Mouse (Mus musculus) limb, embryonic 11.5 days (tissue): ENCODE results near the gene Bco2. TPM values are rescaled to one million over a fixed set of nuclear protein-coding genes. Genes with fewer than 3 reads are reported as not detected.

Experiments
- ATAC-seq: fragments of 200-750 bp; cut with Nextera tagmentation; 2 replicates; pipeline ENCODE4 v1.8.0; 2017; ENCODE audit warnings: low read depth; ENCODE audit not compliant: insufficient number of reproducible peaks, low FRiP score, low TSS enrichment
- DNase-seq: peaks from one replicate; pipeline ENCODE4 v3.0.0-alpha.2; 2015; ENCODE audit warnings: low spot score
- H3K27ac ChIP-seq: fragments of 300-500 bp; sonication (generic); replicated peaks from 2 replicates; pipeline ENCODE4 v1.5.1; 2014; ENCODE audit warnings: low read depth, mild to moderate bottlenecking, low read length
- H3K27me3 ChIP-seq: fragments of 300-500 bp; sonication (generic); 2 replicates; pipeline ENCODE4 v1.6.1; 2014; ENCODE audit warnings: mild to moderate bottlenecking, low read length, mixed read lengths; ENCODE audit not compliant: control insufficient read depth, insufficient read depth
- H3K36me3 ChIP-seq: fragments of 300-500 bp; sonication (generic); 2 replicates; pipeline ENCODE4 v1.6.1; 2014; ENCODE audit warnings: mild to moderate bottlenecking, low read length, moderate library complexity, mixed read lengths; ENCODE audit not compliant: control insufficient read depth, insufficient read depth
- H3K4me1 ChIP-seq: fragments of 300-500 bp; sonication (generic); 2 replicates; pipeline ENCODE4 v1.6.1; 2014; ENCODE audit warnings: low read length, mixed read lengths; ENCODE audit not compliant: control insufficient read depth, insufficient read depth
- H3K4me2 ChIP-seq: fragments of 300-500 bp; sonication (generic); 2 replicates; pipeline ENCODE4 v1.6.1; 2014; ENCODE audit warnings: low read depth, mild to moderate bottlenecking, moderate library complexity; ENCODE audit not compliant: severe bottlenecking
- H3K4me3 ChIP-seq: fragments of 300-500 bp; sonication (generic); 2 replicates; pipeline ENCODE4 v1.5.1; 2014; ENCODE audit warnings: low read depth, low read length
- H3K9ac ChIP-seq: fragments of 300-500 bp; sonication (generic); 2 replicates; pipeline ENCODE4 v1.6.1; 2014; ENCODE audit warnings: mild to moderate bottlenecking, low read length
- H3K9me3 ChIP-seq: fragments of 300-500 bp; sonication (generic); 2 replicates; pipeline ENCODE4 v1.6.1; 2016; ENCODE audit warnings: low read length; ENCODE audit not compliant: control insufficient read depth
- WGBS: fragments of 180-500 bp; shearing (Covaris S2); extraction: QIAGEN DNeasy Blood & Tissue Kit; methylation state at CpG from one replicate; pipeline ENCODE4 v1.1.7; 2014; 5-methylcytosine and 5-hydroxymethylcytosine counted together
- polyA plus RNA-seq: library from polyadenylated mRNA; unstranded; fragments of >200 nt; fragmentation: Nextera tagmentation; extraction: Ambion mirVana; gene quantifications from 2 replicates; pipeline ENCODE4 v1.2.1, GENCODE M21; 2014

The Bco2 gene
- polyA plus RNA-seq, 1 experiment from 2014 or later: 0.16 TPM

DNA sequence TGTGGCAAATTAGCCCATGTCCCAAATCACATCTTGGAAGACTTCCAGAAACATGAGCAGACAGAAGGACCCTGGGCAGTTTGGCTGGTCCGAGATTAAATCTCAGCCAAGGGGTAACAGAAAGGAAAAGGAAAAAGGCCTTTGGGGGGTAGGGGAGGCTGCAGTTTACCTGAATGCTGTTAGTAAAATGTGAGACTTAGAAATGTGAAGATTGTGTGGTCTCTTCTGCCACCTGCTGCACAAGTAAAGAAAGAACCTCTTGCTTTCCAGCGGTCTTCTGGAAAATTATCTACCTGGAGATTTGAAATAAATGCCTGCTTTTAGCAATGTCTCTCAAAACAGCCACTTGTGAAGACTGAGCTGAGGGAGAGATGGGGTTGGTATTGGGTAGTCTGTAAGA is 24.1 kb downstream of the Bco2 start:
- WGBS: 49% methylated on average over 2 of the region's 2 CpGs
- Histone ChIP-seq H3K4me3 (no peak overlapping the region), H3K4me1 (peaks cover 2% of the 10 kb centered on the region; the same call in 1 of the 2 replicates), H3K27me3 (no peaks in the 10 kb centered on the region), H3K9ac (no peak overlapping the region), H3K27ac (no peak overlapping the region), H3K4me2 (no peak overlapping the region), H3K36me3 (no peaks in the 10 kb centered on the region), H3K9me3 (no peaks in the 10 kb centered on the region; the same call in 1 of the 2 replicates)
- peak; percentile 27 for DNase-seq
- no peak for ATAC-seq

DNA sequence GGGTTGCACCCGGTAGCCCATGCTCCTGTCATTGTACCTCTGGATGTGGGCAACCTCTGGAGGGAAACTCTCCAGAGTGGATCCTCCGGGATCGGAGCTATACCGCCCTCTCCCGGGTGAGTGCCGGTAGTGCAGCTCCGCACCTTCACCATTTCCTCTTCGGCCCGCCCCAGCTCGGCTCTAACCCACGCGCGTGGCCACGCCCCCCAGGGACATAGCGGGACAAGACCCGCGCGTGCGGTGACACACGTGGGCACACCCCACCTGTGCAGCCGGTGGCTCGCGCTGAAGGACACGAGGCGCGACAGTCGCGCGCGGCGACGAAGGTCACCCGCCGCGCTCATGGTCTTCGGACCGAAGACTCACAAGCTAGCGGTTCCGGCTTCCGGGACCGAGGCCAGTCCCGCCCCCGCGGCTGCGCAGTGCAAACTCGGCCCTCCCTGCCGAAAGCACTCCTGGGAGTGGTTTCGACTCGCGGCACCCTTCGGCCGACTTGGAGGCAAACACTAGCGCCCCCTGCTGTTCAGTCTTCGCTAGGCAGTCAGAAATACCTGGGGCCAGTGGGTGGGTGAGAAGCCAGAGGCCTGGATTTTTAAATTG is 26.6 kb downstream of the Bco2 start, which contains the start of gene Pts:
Pts (minus strand) TSS at position 432 of the 600 bp plus-strand sequence.
- DNase-seq: peak; percentile 99
- WGBS: under 1% methylated on average over 54 of the region's 54 CpGs
- peak; percentile 94 for ATAC-seq
- H3K27ac ChIP-seq: no peak within 1 kb of the TSS
- H3K4me1 ChIP-seq: peaks cover 2% of the 10 kb centered on the region; the same call in 1 of the 2 replicates
- H3K36me3 ChIP-seq: no peaks in the 10 kb centered on the region
- peak within 1 kb of the TSS; percentile 75 for H3K9ac ChIP-seq
- H3K4me2 ChIP-seq: peak within 1 kb of the TSS; percentile 64
- no peaks in the 10 kb centered on the region for H3K27me3 ChIP-seq
- H3K4me3 ChIP-seq: peak within 1 kb of the TSS; percentile 67
- no peaks in the 10 kb centered on the region for H3K9me3 ChIP-seq

DNA sequence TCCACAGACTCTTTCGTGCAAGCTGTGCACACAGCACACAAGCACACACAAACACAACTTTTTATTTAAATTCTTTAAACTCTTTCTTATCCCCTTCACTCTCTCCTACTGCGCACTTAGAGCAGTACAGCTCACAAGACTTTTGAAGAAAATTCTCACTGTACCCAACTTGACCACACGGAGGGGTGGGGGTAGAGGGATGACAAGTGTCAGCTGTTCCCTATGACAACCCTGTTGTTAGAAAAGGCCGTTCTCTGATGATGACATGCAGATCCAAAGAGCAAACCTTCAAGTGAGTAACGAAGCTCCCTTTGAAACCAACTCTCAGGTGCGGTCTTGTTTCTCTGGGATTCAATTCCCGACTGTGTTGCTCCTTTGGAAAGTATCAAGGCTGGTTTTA is 27.1 kb downstream of the Bco2 start:
- Histone ChIP-seq H3K4me1 (peaks cover 2% of the 10 kb centered on the region; the same call in 1 of the 2 replicates), H3K4me3 (peak overlapping the region; percentile 67), H3K9ac (peak overlapping the region; percentile 75), H3K36me3 (no peaks in the 10 kb centered on the region), H3K27me3 (no peaks in the 10 kb centered on the region), H3K27ac (no peak overlapping the region), H3K9me3 (no peaks in the 10 kb centered on the region), H3K4me2 (peak overlapping the region; percentile 64)
- no peak for ATAC-seq
- 46% methylated on average over 7 of the region's 7 CpGs for WGBS
- no peak for DNase-seq

DNA sequence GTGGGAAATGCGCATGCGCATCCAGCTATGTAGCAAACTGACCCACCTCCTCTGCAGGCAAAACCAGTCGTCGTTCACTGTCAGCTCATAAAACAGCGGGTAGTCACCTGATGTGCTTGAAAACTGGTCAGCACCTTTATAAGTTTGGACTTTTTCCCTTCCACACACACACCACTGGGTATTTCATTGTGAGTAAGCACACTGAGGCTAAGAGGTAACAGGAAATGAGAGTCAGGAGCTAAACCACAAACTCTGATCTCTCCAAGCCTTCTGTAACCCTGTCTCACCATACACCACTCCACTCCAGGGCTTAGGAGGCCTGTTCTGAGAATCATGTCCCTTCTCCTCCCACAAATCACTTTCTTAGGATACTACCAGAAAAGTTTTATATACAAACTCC is 29.4 kb downstream of the Bco2 start:
- no peaks in the 10 kb centered on the region for H3K27me3 ChIP-seq
- H3K36me3 ChIP-seq: no peaks in the 10 kb centered on the region
- H3K9ac ChIP-seq: no peak overlapping the region
- 64% methylated on average over 5 of the region's 5 CpGs for WGBS
- no peak overlapping the region for H3K27ac ChIP-seq
- ATAC-seq (no peak), DNase-seq (no peak)
- H3K4me1 ChIP-seq: peaks cover 2% of the 10 kb centered on the region; the same call in 1 of the 2 replicates
- H3K9me3 ChIP-seq: no peaks in the 10 kb centered on the region
- H3K4me2 ChIP-seq: no peak overlapping the region
- no peak overlapping the region for H3K4me3 ChIP-seq

DNA sequence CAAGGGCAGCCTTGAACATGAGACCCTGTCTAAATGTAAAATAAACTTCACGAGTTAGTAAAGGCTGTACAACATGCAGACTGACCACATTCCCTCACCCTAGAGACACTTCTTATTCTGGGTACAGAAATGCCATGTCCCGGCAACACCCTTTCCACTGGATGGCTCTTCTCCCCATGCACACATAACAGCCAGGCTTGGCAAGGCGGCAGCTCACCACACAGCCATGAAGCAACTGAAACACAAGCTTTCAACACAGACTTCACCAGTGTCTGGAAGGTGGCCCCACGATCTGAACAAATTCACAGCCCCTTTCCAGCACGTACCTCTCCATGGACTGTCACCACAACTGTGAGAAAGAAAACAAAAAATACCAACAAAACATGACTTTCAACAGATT is 30.0 kb downstream of the Bco2 start:
- no peak overlapping the region for H3K9ac ChIP-seq
- no peaks in the 10 kb centered on the region for H3K36me3 ChIP-seq
- peaks cover 2% of the 10 kb centered on the region; the same call in 1 of the 2 replicates for H3K4me1 ChIP-seq
- ATAC-seq (no peak), DNase-seq (no peak)
- no peaks in the 10 kb centered on the region for H3K27me3 ChIP-seq
- no peaks in the 10 kb centered on the region for H3K9me3 ChIP-seq
- H3K4me3 ChIP-seq: no peak overlapping the region
- no peak overlapping the region for H3K4me2 ChIP-seq
- WGBS: 86% methylated on average over 5 of the region's 5 CpGs
- no peak overlapping the region for H3K27ac ChIP-seq

DNA sequence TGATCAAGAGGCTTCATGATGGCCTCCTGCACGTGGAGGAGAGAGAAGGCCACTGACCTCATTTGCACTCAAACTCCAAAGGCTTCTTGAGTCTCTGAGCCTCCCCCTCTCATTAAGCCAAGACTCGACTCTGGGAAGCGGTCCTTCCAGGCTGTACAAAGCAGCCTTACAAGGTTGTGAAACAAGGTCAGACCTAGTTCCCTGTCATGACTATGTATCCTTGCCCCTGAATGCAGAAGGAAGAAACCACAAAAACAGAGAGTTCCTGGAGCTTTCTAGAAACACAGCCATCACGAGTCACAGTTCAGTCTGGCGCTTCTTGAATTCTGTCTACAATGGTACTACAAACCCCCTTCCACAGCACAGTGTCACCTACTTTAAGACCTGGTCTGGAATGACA is 32.4 kb downstream of the Bco2 start:
- H3K4me1 ChIP-seq: no peaks in the 10 kb centered on the region; the same call in 1 of the 2 replicates

DNA sequence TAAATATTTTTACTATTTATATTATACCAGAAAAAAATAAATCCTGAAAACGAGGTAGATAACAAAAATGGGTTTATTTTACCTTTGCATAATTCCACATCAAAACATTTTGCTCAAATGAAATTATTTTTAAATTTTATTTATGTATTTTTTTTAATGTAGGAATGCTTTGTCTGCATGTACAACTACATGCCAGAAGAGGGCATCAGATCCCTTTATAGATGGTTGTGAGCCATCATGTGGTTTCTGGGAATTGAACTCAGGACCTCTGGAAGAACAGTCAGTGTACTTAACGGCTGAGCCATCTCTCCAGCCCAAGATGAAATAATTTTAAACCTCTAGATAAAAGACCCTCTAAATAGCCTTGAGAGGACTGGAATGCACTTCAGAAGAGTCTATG is 33.4 kb downstream of the Bco2 start:
- H3K9me3 ChIP-seq: no peaks in the 10 kb centered on the region
- no peaks in the 10 kb centered on the region for H3K36me3 ChIP-seq
- no peaks in the 10 kb centered on the region for H3K4me1 ChIP-seq
- DNase-seq (no peak), ATAC-seq (no peak)
- no peaks in the 10 kb centered on the region for H3K27me3 ChIP-seq
- no peak overlapping the region for H3K27ac ChIP-seq
- no peak overlapping the region for H3K9ac ChIP-seq
- no peak overlapping the region for H3K4me2 ChIP-seq
- H3K4me3 ChIP-seq: no peak overlapping the region
- WGBS: 69% methylated on average over 2 of the region's 2 CpGs

More for the DNA sequence above, 32.4 kb downstream of the Bco2 start:
- ATAC-seq (no peak), DNase-seq (no peak)
- no peaks in the 10 kb centered on the region for H3K36me3 ChIP-seq
- 82% methylated on average over 5 of the region's 5 CpGs for WGBS
- no peak overlapping the region for H3K27ac ChIP-seq
- H3K27me3 ChIP-seq: no peaks in the 10 kb centered on the region
- no peaks in the 10 kb centered on the region for H3K9me3 ChIP-seq
- no peak overlapping the region for H3K4me2 ChIP-seq
- H3K4me3 ChIP-seq: no peak overlapping the region
- H3K9ac ChIP-seq: no peak overlapping the region

DNA sequence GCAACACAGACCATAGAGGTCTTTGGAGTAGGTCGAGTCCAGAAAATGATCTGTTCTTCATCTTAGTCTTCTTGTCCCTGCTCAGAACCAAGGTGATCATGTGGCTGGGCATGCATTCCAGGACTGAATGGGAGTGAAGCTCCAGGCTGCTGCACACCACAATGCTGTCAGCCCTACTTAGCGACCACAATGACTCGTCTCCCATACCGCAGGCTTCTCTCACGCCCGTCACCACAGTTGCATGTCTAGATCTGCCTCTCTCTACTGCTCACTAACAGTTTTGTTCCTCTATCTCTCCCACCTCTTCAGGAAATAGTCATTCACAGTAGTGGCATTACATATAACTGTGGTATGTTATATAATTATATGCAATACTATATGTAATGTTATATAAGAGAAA is 34.2 kb downstream of the Bco2 start:
- ATAC-seq (no peak), DNase-seq (no peak)
- 93% methylated on average over 6 of the region's 6 CpGs for WGBS
- Histone ChIP-seq H3K4me2 (no peak overlapping the region), H3K27me3 (no peaks in the 10 kb centered on the region), H3K4me1 (no peaks in the 10 kb centered on the region), H3K9ac (no peak overlapping the region), H3K36me3 (no peaks in the 10 kb centered on the region), H3K4me3 (no peak overlapping the region), H3K9me3 (no peaks in the 10 kb centered on the region), H3K27ac (no peak overlapping the region)

DNA sequence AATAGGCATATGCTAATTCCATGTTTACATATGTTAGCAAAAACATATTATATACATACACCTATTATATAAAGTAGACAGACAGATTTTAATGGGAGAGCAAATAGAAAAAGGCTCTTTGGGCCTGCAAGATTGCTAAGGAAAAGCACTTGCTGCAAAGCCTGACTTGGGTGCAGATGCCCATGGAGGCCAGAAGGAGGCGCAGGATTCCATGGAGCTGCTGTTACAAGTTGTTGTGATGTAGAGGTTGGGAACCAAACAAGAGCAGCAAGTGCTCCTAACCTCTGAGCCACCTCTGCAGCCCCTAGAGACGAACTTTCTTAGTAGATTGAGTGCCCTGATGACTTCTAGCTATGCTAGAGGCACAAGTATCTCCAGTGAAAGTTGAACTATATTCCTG is 36.2 kb downstream of the Bco2 start:
- 10% methylated on average over 2 of the region's 2 CpGs for WGBS
- ATAC-seq: no peak
- Histone ChIP-seq H3K9ac (no peak overlapping the region), H3K27ac (no peak overlapping the region), H3K4me2 (no peak overlapping the region), H3K27me3 (no peaks in the 10 kb centered on the region), H3K9me3 (no peaks in the 10 kb centered on the region), H3K36me3 (no peaks in the 10 kb centered on the region), H3K4me3 (no peak overlapping the region), H3K4me1 (no peaks in the 10 kb centered on the region)
- DNase-seq: peak; percentile 51
